Mouse (Mus musculus) heart, embryonic 16.5 days (tissue): Measurements from ENCODE around the gene Plekha1. TPM values are rescaled to one million over a fixed set of nuclear protein-coding genes. Genes with fewer than 3 reads are reported as not detected.

Source experiments
- ATAC-seq: fragments of 200-750 bp; cut with Nextera tagmentation; replicated peaks from 2 replicates; pipeline ENCODE4 v1.8.0; 2017; ENCODE audit warnings: moderate number of reproducible peaks; ENCODE audit not compliant: insufficient read depth, low FRiP score; ENCODE audit errors: extremely low read depth
- H3K27ac ChIP-seq: fragments of 300-500 bp; sonication (generic); 2 replicates; pipeline ENCODE4 v1.5.1; 2014; ENCODE audit warnings: mild to moderate bottlenecking, low read length, control low read depth, moderate library complexity
- H3K27me3 ChIP-seq: fragments of 300-500 bp; sonication (generic); 2 replicates; pipeline ENCODE4 v1.6.1; 2014; ENCODE audit warnings: low read length, mixed read lengths; ENCODE audit not compliant: control insufficient read depth, insufficient read depth
- H3K36me3 ChIP-seq: fragments of 300-500 bp; sonication (generic); 2 replicates; pipeline ENCODE4 v1.6.1; 2014; ENCODE audit not compliant: control insufficient read depth, insufficient read depth
- H3K4me1 ChIP-seq: fragments of 300-500 bp; sonication (generic); 2 replicates; pipeline ENCODE4 v1.6.1; 2014; ENCODE audit warnings: low read length, mixed read lengths; ENCODE audit not compliant: control insufficient read depth, insufficient read depth
- H3K4me2 ChIP-seq: fragments of 300-500 bp; sonication (generic); 2 replicates; pipeline ENCODE4 v1.6.1; 2014; ENCODE audit warnings: low read depth, mild to moderate bottlenecking, control low read depth, low read length
- H3K4me3 ChIP-seq: fragments of 300-500 bp; sonication (generic); 2 replicates; pipeline ENCODE4 v1.5.1; 2014; ENCODE audit warnings: mild to moderate bottlenecking, control low read depth, low read length
- H3K9ac ChIP-seq: fragments of 300-500 bp; sonication (generic); 2 replicates; pipeline ENCODE4 v1.6.1; 2014; ENCODE audit warnings: low read length, control low read depth
- H3K9me3 ChIP-seq: fragments of 300-500 bp; sonication (generic); replicated peaks from 2 replicates; pipeline ENCODE4 v1.6.1; 2016; ENCODE audit warnings: low read length; ENCODE audit not compliant: control insufficient read depth
- WGBS: fragments of 180-500 bp; shearing (Covaris S2); extraction: QIAGEN DNeasy Blood & Tissue Kit; methylation state at CpG from one replicate; pipeline ENCODE4 v1.1.7; 2014; 5-methylcytosine and 5-hydroxymethylcytosine counted together
- polyA plus RNA-seq: library from polyadenylated mRNA; unstranded; fragments of >200 nt; fragmentation: Nextera tagmentation; extraction: Ambion mirVana; gene quantifications from 2 replicates; pipeline ENCODE4 v1.2.1, GENCODE M21; 2015

Plekha1 gene
- polyA plus RNA-seq, 1 experiment from 2014 or later, result 55.2 TPM

DNA sequence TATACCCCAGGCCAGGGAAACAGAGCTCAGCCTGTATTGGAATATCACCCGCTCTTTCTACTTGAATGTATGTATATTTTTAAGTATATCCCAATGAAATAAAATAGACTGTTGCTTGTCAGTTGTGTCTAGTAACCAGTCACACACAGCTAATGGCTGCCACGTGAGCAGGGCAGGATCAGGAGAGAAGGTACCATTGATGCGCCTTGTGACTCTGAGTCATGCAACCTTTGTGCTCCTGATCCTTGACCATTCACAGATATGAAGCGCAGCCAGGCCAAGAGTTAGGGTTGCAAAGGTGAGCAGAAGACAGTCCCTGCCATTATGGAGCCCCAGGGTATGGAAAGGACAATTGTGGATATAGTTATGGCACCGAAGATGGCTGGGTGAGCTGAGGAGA, 34.0 kb upstream of the Plekha1 start:
- Histone ChIP-seq H3K9me3 (no peaks in the 10 kb centered on the region), H3K27ac (no peak overlapping the region), H3K9ac (no peak overlapping the region), H3K4me3 (no peak overlapping the region), H3K27me3 (no peaks in the 10 kb centered on the region), H3K4me2 (no peak overlapping the region), H3K4me1 (peaks cover 12% of the 10 kb centered on the region), H3K36me3 (no peaks in the 10 kb centered on the region)
- no peak for ATAC-seq
- 85% methylated on average over 5 of the region's 5 CpGs for WGBS

DNA sequence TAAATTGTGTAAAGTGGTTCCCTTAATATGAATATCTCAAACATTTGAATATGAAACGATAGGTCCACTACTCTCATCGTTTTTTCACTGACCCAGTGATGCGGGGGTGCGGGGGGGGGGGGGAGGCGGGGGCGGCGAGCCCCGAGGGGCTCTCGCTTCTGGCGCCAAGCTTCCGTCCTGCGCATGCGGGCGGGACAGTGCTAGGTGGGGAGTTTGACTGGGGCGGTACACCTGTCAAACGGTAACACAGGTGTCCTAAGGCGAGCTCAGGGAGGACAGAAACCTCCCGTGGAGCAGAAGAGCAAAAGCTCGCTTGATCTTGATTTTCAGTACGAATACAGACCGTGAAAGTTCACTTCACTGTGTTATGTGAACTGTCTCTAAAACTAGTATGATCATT, 31.3 kb upstream of the Plekha1 start:
- Histone ChIP-seq H3K9me3 (no peaks in the 10 kb centered on the region), H3K4me3 (no peak overlapping the region), H3K4me1 (peaks cover 24% of the 10 kb centered on the region), H3K27ac (no peak overlapping the region), H3K9ac (no peak overlapping the region), H3K4me2 (no peak overlapping the region; the same call in 1 of the 2 replicates), H3K27me3 (no peaks in the 10 kb centered on the region), H3K36me3 (no peaks in the 10 kb centered on the region)
- peak; percentile 98 for ATAC-seq
- 37% methylated on average over 16 of the region's 21 CpGs for WGBS

DNA sequence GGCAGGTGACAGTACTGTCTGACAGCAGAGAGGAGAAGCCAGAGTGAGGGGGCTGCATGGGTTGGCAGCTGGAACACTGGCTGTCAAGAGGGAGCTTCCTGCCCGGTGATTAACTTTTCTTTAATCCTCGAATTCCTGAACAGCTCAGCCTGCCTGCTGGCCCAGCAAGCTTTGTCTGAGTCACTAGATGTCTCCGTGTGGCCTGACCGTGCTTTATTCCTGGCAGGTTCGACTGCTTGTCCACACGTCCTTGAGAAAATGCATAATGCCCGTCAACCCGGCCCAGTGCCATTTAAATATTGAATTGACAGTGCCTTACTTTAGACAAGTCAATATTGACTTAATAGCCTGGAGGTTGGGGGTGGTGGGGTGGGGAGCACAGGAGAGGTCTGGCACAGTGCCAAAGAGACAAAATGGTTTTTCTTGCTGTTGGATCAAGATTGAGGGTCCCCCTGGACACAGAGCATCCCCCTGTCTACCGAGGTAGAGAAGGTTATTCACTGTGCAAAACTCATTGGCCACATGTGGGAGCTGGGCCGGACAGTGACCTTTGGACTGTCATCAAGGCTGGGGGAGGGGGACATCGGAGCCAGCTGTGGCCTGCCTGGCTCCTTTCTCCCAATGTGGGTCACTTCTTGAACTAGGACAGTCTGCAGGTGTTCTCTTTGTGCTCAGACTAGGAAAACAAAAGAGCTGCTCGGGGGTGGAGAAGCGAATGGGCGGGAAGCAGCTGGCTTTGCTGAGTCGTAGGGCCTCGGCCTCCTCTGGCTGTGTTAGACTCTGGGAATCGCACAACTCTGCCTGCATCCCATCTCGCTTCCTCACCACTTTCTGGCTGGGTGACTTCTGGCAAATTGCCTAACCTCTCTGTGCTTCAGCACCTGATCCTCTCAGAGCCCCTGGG, 30.3 kb upstream of the Plekha1 start:
- no peak overlapping the region for H3K9ac ChIP-seq
- H3K4me3 ChIP-seq, result no peak overlapping the region
- 34% methylated on average over 18 of the region's 18 CpGs for WGBS
- H3K4me1 ChIP-seq, result peaks cover 24% of the 10 kb centered on the region
- no peaks in the 10 kb centered on the region for H3K36me3 ChIP-seq
- 0 out of 2 replicates have a peak overlapping the region, but pooled peaks have one; percentile 9 for H3K27ac ChIP-seq
- H3K27me3 ChIP-seq, result no peaks in the 10 kb centered on the region
- no peak overlapping the region for H3K4me2 ChIP-seq
- no peaks in the 10 kb centered on the region for H3K9me3 ChIP-seq
- no peak; the same call in 1 of the 2 replicates for ATAC-seq

DNA sequence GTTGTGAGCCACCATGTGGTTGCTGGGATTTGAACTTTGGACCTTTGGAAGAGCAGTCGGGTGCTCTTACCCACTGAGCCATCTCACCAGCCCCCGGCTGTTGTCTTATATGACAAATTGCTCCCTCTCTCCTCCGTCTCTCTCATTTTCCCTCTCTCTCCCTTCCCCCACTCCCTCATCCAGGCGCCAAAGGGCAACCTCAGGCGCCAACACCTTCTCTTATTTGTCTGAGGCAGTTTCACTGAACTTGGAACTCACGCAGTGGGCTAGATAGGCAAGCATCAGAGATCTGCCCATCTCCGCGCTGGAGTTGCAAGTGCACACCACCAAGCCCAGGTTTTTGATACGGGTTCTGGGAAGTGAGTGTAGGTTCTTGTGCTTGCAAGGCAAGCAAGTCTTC, 29.5 kb upstream of the Plekha1 start:
- no peaks in the 10 kb centered on the region for H3K27me3 ChIP-seq
- no peak overlapping the region for H3K9ac ChIP-seq
- ATAC-seq, result no peak
- H3K4me3 ChIP-seq, result no peak overlapping the region
- 86% methylated on average over 9 of the region's 9 CpGs for WGBS
- no peak overlapping the region for H3K27ac ChIP-seq
- H3K9me3 ChIP-seq, result no peaks in the 10 kb centered on the region
- H3K4me2 ChIP-seq, result no peak overlapping the region
- peaks cover 24% of the 10 kb centered on the region for H3K4me1 ChIP-seq
- no peaks in the 10 kb centered on the region for H3K36me3 ChIP-seq

DNA sequence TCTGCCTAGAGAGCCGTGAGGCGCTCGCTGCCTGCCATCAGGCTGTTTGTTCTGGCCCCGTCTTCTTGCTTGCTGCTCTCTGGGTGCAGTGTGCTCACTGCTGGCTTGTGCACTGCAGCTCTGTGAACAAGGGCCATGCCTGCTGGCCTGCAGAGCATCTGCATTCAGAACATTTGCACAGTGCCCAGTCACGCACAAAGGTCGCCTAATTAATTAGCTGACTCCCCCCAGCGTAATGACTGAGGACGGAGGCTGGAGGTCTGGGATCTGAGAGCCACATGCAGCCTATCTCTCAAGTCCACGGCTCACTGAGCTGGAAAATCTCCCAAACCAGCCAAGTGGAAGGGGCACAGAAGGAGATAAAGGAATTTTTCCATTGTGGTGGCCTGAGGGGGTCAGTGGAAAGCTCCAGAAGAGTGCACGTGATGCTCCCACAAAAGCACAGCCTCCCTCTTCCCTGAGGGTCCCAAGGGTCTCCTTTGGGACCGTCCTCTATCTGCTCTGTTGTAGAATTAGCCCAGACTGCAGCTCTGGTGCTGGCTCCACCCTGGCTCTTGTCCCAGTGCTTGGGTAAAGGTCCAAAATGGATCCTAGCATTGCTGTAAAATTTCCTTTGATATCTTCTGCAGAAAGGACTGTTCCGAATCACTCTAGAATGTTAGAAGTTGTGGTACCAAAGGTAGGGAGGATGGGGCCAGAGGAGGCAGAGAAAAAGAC, 27.5 kb upstream of the Plekha1 start:
- WGBS, result 40% methylated on average over 12 of the region's 12 CpGs
- Histone ChIP-seq H3K4me2 (peak overlapping the region; percentile 2; the same call in 1 of the 2 replicates), H3K4me3 (no peak overlapping the region), H3K27me3 (no peaks in the 10 kb centered on the region), H3K9ac (no peak overlapping the region), H3K27ac (0 out of 2 replicates have a peak overlapping the region, but pooled peaks have one; percentile 24), H3K9me3 (no peaks in the 10 kb centered on the region), H3K36me3 (no peaks in the 10 kb centered on the region), H3K4me1 (peaks cover 24% of the 10 kb centered on the region)
- ATAC-seq, result no peak

DNA sequence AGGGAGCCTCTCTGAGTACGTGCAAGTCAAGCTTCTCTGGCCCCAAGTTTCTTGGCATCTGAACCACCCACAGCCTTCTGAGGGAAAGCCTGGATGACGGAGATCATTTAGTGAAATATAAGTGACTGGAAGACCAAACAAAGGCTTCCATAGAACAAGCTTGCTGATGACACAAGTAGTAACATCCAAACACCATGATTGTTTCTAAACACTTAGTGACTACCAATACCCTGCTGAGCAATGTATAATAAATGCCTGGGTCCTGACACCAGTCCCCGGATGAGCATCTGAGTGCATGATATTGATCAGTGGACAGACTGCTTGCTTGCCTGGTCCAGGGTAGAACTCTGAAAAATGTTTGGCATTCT, 26.9 kb upstream of the Plekha1 start:
- no peak overlapping the region for H3K4me3 ChIP-seq
- WGBS, result 69% methylated on average over 3 of the region's 3 CpGs
- H3K4me2 ChIP-seq, result no peak overlapping the region
- no peaks in the 10 kb centered on the region for H3K9me3 ChIP-seq
- H3K9ac ChIP-seq, result no peak overlapping the region
- no peaks in the 10 kb centered on the region for H3K36me3 ChIP-seq
- no peaks in the 10 kb centered on the region for H3K27me3 ChIP-seq
- H3K27ac ChIP-seq, result no peak overlapping the region
- ATAC-seq, result no peak
- peaks cover 24% of the 10 kb centered on the region for H3K4me1 ChIP-seq

DNA sequence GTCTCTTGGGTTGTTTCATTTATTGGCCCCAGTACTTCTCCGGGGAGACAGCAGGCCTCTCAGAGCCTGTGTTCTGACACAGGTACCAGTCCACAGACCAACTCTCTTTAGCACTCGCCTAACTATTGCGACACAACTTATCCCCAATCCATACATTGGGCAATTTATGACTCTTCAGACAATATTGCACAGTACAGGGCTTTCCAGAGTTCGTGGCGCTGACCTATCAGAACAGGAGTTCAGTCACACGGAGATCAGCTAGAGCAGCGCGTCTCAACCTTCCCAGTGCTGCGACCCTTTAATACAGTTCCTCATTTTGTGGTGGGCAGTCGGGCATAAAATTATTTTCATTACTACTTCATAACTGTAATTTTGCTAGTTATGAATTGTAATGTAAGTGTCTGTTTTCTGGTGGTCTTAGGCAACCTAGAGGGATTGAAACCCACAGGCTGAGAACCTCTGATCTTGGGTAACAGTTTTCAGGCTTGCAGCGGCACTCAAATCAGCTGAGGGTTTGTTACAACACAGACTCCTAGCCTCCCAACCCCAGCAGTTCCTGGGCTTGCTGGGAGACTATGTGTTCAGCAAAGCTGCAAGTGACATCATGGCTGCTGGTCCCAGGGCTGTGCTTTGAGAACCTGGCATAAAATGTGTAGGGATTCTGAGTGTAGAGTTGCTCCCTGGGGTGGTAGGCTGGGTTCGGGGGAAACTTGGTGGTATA, 26.0 kb upstream of the Plekha1 start:
- no peak for ATAC-seq
- H3K36me3 ChIP-seq, result no peaks in the 10 kb centered on the region
- peaks cover 23% of the 10 kb centered on the region for H3K4me1 ChIP-seq
- 88% methylated on average over 12 of the region's 12 CpGs for WGBS
- no peaks in the 10 kb centered on the region for H3K9me3 ChIP-seq
- no peak overlapping the region for H3K4me3 ChIP-seq
- H3K27ac ChIP-seq, result no peak overlapping the region
- H3K9ac ChIP-seq, result no peak overlapping the region
- H3K4me2 ChIP-seq, result no peak overlapping the region
- no peaks in the 10 kb centered on the region for H3K27me3 ChIP-seq

DNA sequence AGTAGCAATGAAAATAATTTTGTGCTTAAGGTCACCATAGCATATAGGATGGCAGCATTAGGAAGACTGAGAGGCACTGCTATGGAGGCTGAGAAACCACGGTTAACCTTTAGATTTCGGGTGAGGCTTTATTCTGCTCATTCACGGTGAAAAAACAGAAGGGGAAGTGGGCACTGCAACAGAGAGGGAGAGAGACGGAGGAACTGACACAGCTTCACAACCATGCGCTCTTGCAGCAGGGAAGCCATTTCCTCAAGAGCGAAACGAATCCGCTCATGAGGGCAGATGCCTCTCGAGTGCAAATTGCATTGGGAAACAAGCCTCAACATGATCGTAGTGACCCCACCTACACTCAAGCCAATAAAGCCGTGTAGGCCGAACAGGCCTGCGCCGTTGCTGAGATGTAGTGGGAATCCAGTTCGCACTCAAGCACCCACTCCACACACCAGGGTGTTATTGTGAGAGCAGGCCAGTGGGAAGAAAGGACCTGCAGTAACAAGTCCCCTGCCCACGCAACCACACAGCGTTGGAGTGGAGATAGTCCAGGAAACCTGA, 18.3 kb upstream of the Plekha1 start:
- Histone ChIP-seq H3K27me3 (no peaks in the 10 kb centered on the region), H3K4me1 (no peaks in the 10 kb centered on the region), H3K4me3 (no peak overlapping the region), H3K9ac (no peak overlapping the region), H3K27ac (no peak overlapping the region), H3K36me3 (no peaks in the 10 kb centered on the region), H3K9me3 (no peaks in the 10 kb centered on the region), H3K4me2 (no peak overlapping the region)
- WGBS, result 77% methylated on average over 17 of the region's 17 CpGs
- ATAC-seq, result no peak
